Mouse (Mus musculus) lung, embryonic 14.5 days (tissue): ENCODE measurements around the gene Themis2. TPM values are rescaled to one million over a fixed set of nuclear protein-coding genes. Genes with fewer than 3 reads are reported as not detected.

Source experiments
- ATAC-seq: fragments of 200-750 bp; cut with Nextera tagmentation; 2 replicates; pipeline ENCODE4 v1.8.0; 2017; ENCODE audit warnings: mild to moderate bottlenecking, moderate TSS enrichment, moderate library complexity; ENCODE audit not compliant: insufficient read depth
- DNase-seq: peaks from one replicate; pipeline ENCODE4 v3.0.0-alpha.2; 2015
- H3K27ac ChIP-seq: fragments of 300-500 bp; sonication (generic); 2 replicates; pipeline ENCODE4 v1.5.1; 2014; ENCODE audit warnings: low read depth, mild to moderate bottlenecking, moderate library complexity
- H3K27me3 ChIP-seq: fragments of 300-500 bp; sonication (generic); 2 replicates; pipeline ENCODE4 v1.6.1; 2014; ENCODE audit warnings: low read length, control low read depth; ENCODE audit not compliant: insufficient read depth
- H3K36me3 ChIP-seq: fragments of 300-500 bp; sonication (generic); 2 replicates; pipeline ENCODE4 v1.6.1; 2014; ENCODE audit warnings: control low read depth; ENCODE audit not compliant: insufficient read depth
- H3K4me1 ChIP-seq: fragments of 300-500 bp; sonication (generic); 2 replicates; pipeline ENCODE4 v1.6.1; 2014; ENCODE audit warnings: antibody characterized with exemption, control low read depth; ENCODE audit not compliant: insufficient read depth
- H3K4me2 ChIP-seq: fragments of 300-500 bp; sonication (generic); 2 replicates; pipeline ENCODE4 v1.6.1; 2014; ENCODE audit warnings: mild to moderate bottlenecking
- H3K4me3 ChIP-seq: fragments of 300-500 bp; sonication (generic); 2 replicates; pipeline ENCODE4 v1.5.1; 2014; ENCODE audit warnings: low read depth, low read length
- H3K9ac ChIP-seq: fragments of 300-500 bp; sonication (generic); 2 replicates; pipeline ENCODE4 v1.6.1; 2014
- H3K9me3 ChIP-seq: fragments of 300-500 bp; sonication (generic); 2 replicates; pipeline ENCODE4 v1.6.1; 2016; ENCODE audit warnings: low read depth, low read length, control low read depth
- CTCF ChIP-seq: IDR thresholded peaks from 2 replicates; pipeline ENCODE4 v1.5.1; 2016; ENCODE audit warnings: antibody characterized with exemption, low read depth
- WGBS: fragments of 180-500 bp; shearing (Covaris S2); extraction: QIAGEN DNeasy Blood & Tissue Kit; methylation state at CpG from one replicate; pipeline ENCODE4 v1.1.7; 2014; 5-methylcytosine and 5-hydroxymethylcytosine counted together
- polyA plus RNA-seq: library from polyadenylated mRNA; unstranded; fragments of >200 nt; fragmentation: Nextera tagmentation; extraction: Ambion mirVana; gene quantifications from 2 replicates; pipeline ENCODE4 v1.2.1, GENCODE M21; 2014

Themis2 gene
- polyA plus RNA-seq, 1 experiment from 2014 or later: 1.8 TPM

- TF ChIP-seq CTCF: no peak
- WGBS: 52% methylated on average over 2 of the region's 2 CpGs
- no peaks in the 10 kb centered on the region for H3K4me1 ChIP-seq
Observed at GRCm38 (mm10) chr4:132818442-132818841, 22.3 kb upstream of the Themis2 start.

DNA sequence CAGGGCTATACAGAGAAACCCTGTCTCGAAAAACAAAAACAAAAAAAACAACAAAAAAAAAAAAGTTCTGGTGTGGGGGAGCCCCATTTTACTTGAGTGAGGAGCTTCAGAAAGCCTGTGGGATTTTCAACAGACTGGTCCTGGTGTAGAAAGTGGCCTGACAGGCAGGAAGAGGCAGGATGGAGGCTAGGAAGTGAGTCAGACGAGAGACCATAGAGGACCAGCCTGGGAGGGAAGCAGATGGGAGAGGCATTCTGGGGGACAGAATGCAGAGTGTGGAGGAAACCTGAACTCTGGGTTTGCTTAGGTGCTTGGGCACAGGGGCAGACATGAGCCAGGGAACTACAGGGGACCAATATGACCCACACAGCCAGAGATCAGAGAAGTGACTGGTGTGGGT lies 20.7 kb upstream of the Themis2 start:
- DNase-seq: no peak
- Histone ChIP-seq H3K4me1 (no peaks in the 10 kb centered on the region), H3K4me3 (no peak overlapping the region), H3K9me3 (no peaks in the 10 kb centered on the region; the same call in 1 of the 2 replicates), H3K27ac (no peak overlapping the region), H3K36me3 (no peaks in the 10 kb centered on the region), H3K27me3 (no peaks in the 10 kb centered on the region), H3K9ac (no peak overlapping the region), H3K4me2 (no peak overlapping the region)
- ATAC-seq: no peak
- 54% methylated on average over 2 of the region's 2 CpGs for WGBS
- no peak for TF ChIP-seq CTCF

More at GRCm38 (mm10) chr4:132818442-132818841, 22.3 kb upstream of the Themis2 start:
- H3K27me3 ChIP-seq: no peaks in the 10 kb centered on the region
- no peaks in the 10 kb centered on the region for H3K36me3 ChIP-seq
- no peak for DNase-seq
- ATAC-seq: no peak
- H3K4me2 ChIP-seq: no peak overlapping the region
- no peak overlapping the region for H3K9ac ChIP-seq
- no peaks in the 10 kb centered on the region; the same call in 1 of the 2 replicates for H3K9me3 ChIP-seq
- H3K27ac ChIP-seq: no peak overlapping the region
- H3K4me3 ChIP-seq: no peak overlapping the region

DNA sequence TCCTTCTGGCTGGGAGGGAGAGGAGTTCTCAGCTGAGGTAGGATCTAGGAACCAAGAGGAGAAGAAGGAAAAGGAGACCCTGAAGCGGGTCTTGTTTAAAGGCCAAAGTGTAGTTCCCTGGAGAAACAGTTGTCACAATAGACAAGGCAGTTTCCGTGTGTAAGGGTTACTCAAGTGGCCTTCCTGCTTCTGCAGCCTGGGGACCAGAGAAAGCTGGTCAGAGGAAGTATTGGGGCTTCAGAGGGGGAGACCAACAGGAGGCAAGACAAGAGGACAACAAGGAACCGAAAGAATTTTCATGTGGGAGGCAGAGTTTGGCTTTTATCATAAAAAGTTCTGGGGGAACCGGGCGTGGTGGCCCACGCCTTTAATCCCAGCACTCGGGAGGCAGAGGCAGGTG lies 20.2 kb upstream of the Themis2 start:
- H3K27ac ChIP-seq: no peak overlapping the region
- H3K36me3 ChIP-seq: no peaks in the 10 kb centered on the region
- H3K27me3 ChIP-seq: no peaks in the 10 kb centered on the region
- no peak overlapping the region for H3K9ac ChIP-seq
- no peaks in the 10 kb centered on the region; the same call in 1 of the 2 replicates for H3K9me3 ChIP-seq
- ATAC-seq (no peak), DNase-seq (no peak)
- no peak overlapping the region for H3K4me3 ChIP-seq
- 81% methylated on average over 7 of the region's 7 CpGs for WGBS
- no peak for TF ChIP-seq CTCF
- H3K4me2 ChIP-seq: no peak overlapping the region
- H3K4me1 ChIP-seq: no peaks in the 10 kb centered on the region

- no peaks in the 10 kb centered on the region for H3K4me1 ChIP-seq
- H3K27me3 ChIP-seq: no peaks in the 10 kb centered on the region
- no peak overlapping the region for H3K9ac ChIP-seq
- no peaks in the 10 kb centered on the region; the same call in 1 of the 2 replicates for H3K9me3 ChIP-seq
- no peaks in the 10 kb centered on the region for H3K36me3 ChIP-seq
- no peak for DNase-seq
- no peak for TF ChIP-seq CTCF
- H3K4me3 ChIP-seq: no peak overlapping the region
- H3K27ac ChIP-seq: no peak overlapping the region
- WGBS: 81% methylated on average over 5 of the region's 5 CpGs
- no peak overlapping the region for H3K4me2 ChIP-seq
- no peak for ATAC-seq
Observed at GRCm38 (mm10) chr4:132809621-132810020, 13.4 kb upstream of the Themis2 start.

DNA sequence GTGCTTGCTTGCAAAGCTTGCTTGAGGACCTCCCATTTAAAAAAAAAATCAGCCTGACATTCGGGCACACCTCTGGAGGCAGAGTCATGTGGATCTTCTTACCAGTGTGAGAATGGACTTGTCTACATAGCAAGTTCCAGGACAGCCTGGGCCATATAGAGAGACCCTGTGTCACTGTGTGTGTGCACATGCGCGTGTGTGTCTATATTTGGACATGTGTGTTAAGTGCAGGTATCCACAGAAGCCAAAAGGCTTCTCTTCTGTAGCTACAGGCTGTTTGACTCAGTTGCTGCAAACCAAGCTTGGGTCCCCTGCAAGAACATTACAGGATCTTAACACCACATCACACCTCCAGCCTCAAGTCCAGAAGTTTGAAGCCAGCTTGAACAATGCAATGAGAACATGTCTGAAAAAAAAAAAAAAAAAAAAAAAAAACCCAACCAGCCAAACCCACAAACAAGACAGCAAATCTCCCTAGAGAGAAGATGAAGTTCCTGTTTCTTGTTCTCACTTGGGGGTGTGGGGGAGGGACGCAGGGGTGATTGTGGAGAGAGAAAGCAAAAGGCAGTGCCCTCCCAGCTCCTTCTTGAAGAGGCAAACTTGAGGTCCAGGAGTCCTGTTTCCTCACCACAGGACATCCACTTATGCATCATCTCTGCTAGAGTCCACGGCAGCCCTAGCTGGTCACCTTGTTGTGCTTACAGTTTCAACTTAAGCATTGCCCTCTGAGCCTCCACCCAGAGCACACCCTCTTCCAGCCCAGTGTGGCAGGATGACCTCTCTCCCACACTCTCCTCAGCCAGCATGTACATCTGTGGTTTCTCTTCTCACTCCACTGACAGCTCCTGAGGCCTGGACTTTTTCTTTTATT lies 11.8 kb upstream of the Themis2 start:
- Histone ChIP-seq H3K9me3 (no peaks in the 10 kb centered on the region; the same call in 1 of the 2 replicates), H3K27ac (no peak overlapping the region), H3K4me3 (no peak overlapping the region), H3K4me1 (no peaks in the 10 kb centered on the region), H3K36me3 (no peaks in the 10 kb centered on the region), H3K27me3 (no peaks in the 10 kb centered on the region), H3K4me2 (no peak overlapping the region), H3K9ac (no peak overlapping the region)
- WGBS: 68% methylated on average over 5 of the region's 5 CpGs
- TF ChIP-seq CTCF: no peak
- DNase-seq (no peak), ATAC-seq (no peak)

DNA sequence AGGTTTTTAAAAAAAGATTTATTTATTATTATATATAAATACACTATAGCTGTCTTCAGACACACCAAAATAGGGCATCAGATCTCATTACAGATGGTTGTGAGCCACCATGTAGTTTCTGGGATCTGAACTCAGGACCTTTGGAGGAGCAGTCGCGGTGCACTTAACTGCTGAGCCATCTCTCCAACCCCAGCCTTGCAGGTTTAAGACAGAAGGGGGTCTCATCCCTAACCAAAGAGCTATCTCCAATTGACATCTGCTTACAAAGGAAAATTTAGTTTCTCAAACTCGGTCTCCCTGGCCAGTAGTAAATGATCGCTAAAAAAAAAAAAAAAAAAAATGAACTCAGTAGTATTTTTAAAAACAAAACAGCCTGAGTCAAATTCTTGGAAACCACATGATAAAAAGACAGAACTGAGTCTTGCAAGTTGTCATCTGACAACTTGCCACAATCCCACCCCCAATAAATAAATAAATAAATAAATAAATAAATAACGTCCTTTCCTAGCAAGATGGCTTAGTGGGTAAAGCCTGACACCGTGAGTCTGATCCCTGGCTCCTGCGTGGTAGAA lies 10.5 kb upstream of the Themis2 start:
- H3K27me3 ChIP-seq: no peaks in the 10 kb centered on the region
- WGBS: 82% methylated on average over 7 of the region's 7 CpGs
- no peak overlapping the region for H3K4me2 ChIP-seq
- no peak overlapping the region for H3K9ac ChIP-seq
- no peak for TF ChIP-seq CTCF
- ATAC-seq: no peak
- H3K9me3 ChIP-seq: no peaks in the 10 kb centered on the region
- no peak overlapping the region for H3K4me3 ChIP-seq
- no peak for DNase-seq
- no peaks in the 10 kb centered on the region for H3K36me3 ChIP-seq
- no peak overlapping the region for H3K27ac ChIP-seq
- no peaks in the 10 kb centered on the region for H3K4me1 ChIP-seq

GRCm38 (mm10) chr4:132805599-132806197 lies 9.5 kb upstream of the Themis2 start:
- no peaks in the 10 kb centered on the region for H3K4me1 ChIP-seq
- 65% methylated on average over 12 of the region's 12 CpGs for WGBS
- H3K27me3 ChIP-seq: no peaks in the 10 kb centered on the region
- no peaks in the 10 kb centered on the region for H3K36me3 ChIP-seq
- no peak overlapping the region for H3K4me2 ChIP-seq
- DNase-seq (peak; percentile 68), ATAC-seq (no peak)
- no peak overlapping the region for H3K4me3 ChIP-seq
- no peak overlapping the region for H3K9ac ChIP-seq
- no peak for TF ChIP-seq CTCF
- H3K27ac ChIP-seq: no peak overlapping the region
- no peaks in the 10 kb centered on the region for H3K9me3 ChIP-seq
